Mouse (Mus musculus) midbrain, postnatal 0 days (tissue): ENCODE data around the gene Clgn. TPM values are rescaled to one million over a fixed set of nuclear protein-coding genes. Genes with fewer than 3 reads are reported as not detected.

Experiments
- ATAC-seq: fragments of 200-750 bp; cut with Nextera tagmentation; 2 replicates; pipeline ENCODE4 v1.8.0; 2017; ENCODE audit warnings: moderate number of reproducible peaks, mild to moderate bottlenecking, moderate TSS enrichment, moderate library complexity; ENCODE audit not compliant: low FRiP score
- DNase-seq: peaks from one replicate; pipeline ENCODE4 v3.0.0-alpha.2; 2015; ENCODE audit warnings: low spot score
- H3K27ac ChIP-seq: fragments of 300-500 bp; sonication (generic); 2 replicates; pipeline ENCODE4 v1.5.1; 2014; ENCODE audit warnings: low read depth, mild to moderate bottlenecking, low read length, mixed read lengths
- H3K27me3 ChIP-seq: fragments of 300-500 bp; sonication (generic); 2 replicates; pipeline ENCODE4 v1.6.1; 2014; ENCODE audit warnings: low read length, control low read depth, mixed read lengths; ENCODE audit not compliant: insufficient read depth
- H3K36me3 ChIP-seq: fragments of 300-500 bp; sonication (generic); 2 replicates; pipeline ENCODE4 v1.6.1; 2014; ENCODE audit warnings: low read length, control low read depth, mixed read lengths; ENCODE audit not compliant: insufficient read depth
- H3K4me1 ChIP-seq: fragments of 300-500 bp; sonication (generic); 2 replicates; pipeline ENCODE4 v1.6.1; 2014; ENCODE audit warnings: mild to moderate bottlenecking, control low read depth, antibody characterized with exemption, low read length, mixed read lengths; ENCODE audit not compliant: insufficient read depth
- H3K4me2 ChIP-seq: fragments of 300-500 bp; sonication (generic); 2 replicates; pipeline ENCODE4 v1.6.1; 2014; ENCODE audit warnings: low read depth, mild to moderate bottlenecking, low read length, mixed read lengths; ENCODE audit not compliant: poor library complexity, severe bottlenecking
- H3K4me3 ChIP-seq: fragments of 300-500 bp; sonication (generic); 2 replicates; pipeline ENCODE4 v1.5.1; 2014; ENCODE audit warnings: low read depth, mild to moderate bottlenecking, low read length, moderate library complexity
- H3K9ac ChIP-seq: fragments of 300-500 bp; sonication (generic); replicated peaks from 2 replicates; pipeline ENCODE4 v1.6.1; 2014; ENCODE audit warnings: mild to moderate bottlenecking, low read length, moderate library complexity, mixed read lengths; ENCODE audit not compliant: poor library complexity, severe bottlenecking
- H3K9me3 ChIP-seq: fragments of 300-500 bp; sonication (generic); 2 replicates; pipeline ENCODE4 v1.6.1; 2016; ENCODE audit warnings: low read length, control low read depth
- CTCF ChIP-seq: IDR thresholded peaks from 2 replicates; pipeline ENCODE4 v1.5.1; 2016; ENCODE audit warnings: antibody characterized with exemption, mild to moderate bottlenecking
- WGBS: fragments of 180-500 bp; shearing (Covaris S2); extraction: QIAGEN DNeasy Blood & Tissue Kit; methylation state at CpG from one replicate; pipeline ENCODE4 v1.1.7; 2014; 5-methylcytosine and 5-hydroxymethylcytosine counted together
- polyA plus RNA-seq: library from polyadenylated mRNA; unstranded; fragments of >200 nt; fragmentation: Nextera tagmentation; extraction: Ambion mirVana; gene quantifications from 2 replicates; pipeline ENCODE4 v1.2.1, GENCODE M21; 2015
- total RNA-seq: library from RNA; depleted of rRNA; stranded (reverse); fragments of >200 nt; gene quantifications from 2 replicates; pipeline ENCODE4 v1.2.3, GENCODE M21; 2014

Clgn gene
- total and polyA plus RNA-seq, 2 experiments from 2014 or later: 5.6 to 11.4 TPM

- ATAC-seq (no peak), DNase-seq (no peak)
- no peak overlapping the region for H3K4me3 ChIP-seq
- H3K4me1 ChIP-seq: no peaks in the 10 kb centered on the region
- no peak overlapping the region for H3K4me2 ChIP-seq
- H3K27me3 ChIP-seq: no peaks in the 10 kb centered on the region
- H3K27ac ChIP-seq: no peak overlapping the region
- H3K9me3 ChIP-seq: no peaks in the 10 kb centered on the region
- H3K36me3 ChIP-seq: no peaks in the 10 kb centered on the region
- H3K9ac ChIP-seq: no peak overlapping the region
- TF ChIP-seq CTCF: no peak
These were observed 12.4 kb upstream of the Clgn start for GRCm38 (mm10) chr8:83377231-83377630.

- Histone ChIP-seq H3K27me3 (no peaks in the 10 kb centered on the region), H3K4me2 (no peak overlapping the region), H3K4me1 (no peaks in the 10 kb centered on the region), H3K27ac (no peak overlapping the region), H3K9me3 (no peaks in the 10 kb centered on the region), H3K36me3 (no peaks in the 10 kb centered on the region), H3K9ac (no peak overlapping the region), H3K4me3 (no peak overlapping the region)
- DNase-seq (no peak), ATAC-seq (no peak)
- 74% methylated on average over 4 of the region's 4 CpGs for WGBS
- no peak for TF ChIP-seq CTCF
These were observed 9.5 kb upstream of the Clgn start for GRCm38 (mm10) chr8:83380141-83380540.

GRCm38 (mm10) chr8:83381016-83381415, 8.7 kb upstream of the Clgn start:
- H3K9ac ChIP-seq: no peak overlapping the region
- H3K9me3 ChIP-seq: no peaks in the 10 kb centered on the region
- WGBS: 86% methylated on average over 2 of the region's 2 CpGs
- H3K4me3 ChIP-seq: no peak overlapping the region
- no peak overlapping the region for H3K4me2 ChIP-seq
- H3K27me3 ChIP-seq: no peaks in the 10 kb centered on the region
- ATAC-seq: no peak
- H3K36me3 ChIP-seq: no peaks in the 10 kb centered on the region
- no peak for TF ChIP-seq CTCF
- no peaks in the 10 kb centered on the region for H3K4me1 ChIP-seq
- no peak overlapping the region for H3K27ac ChIP-seq
- no peak for DNase-seq

GRCm38 (mm10) chr8:83382850-83383249, 6.8 kb upstream of the Clgn start:
- 40% methylated on average over 2 of the region's 2 CpGs for WGBS
- ATAC-seq: no peak
- no peak for TF ChIP-seq CTCF

GRCm38 (mm10) chr8:83390006-83390701, 487 bp downstream of the Clgn start:
- Histone ChIP-seq H3K9ac (peak overlapping the region; percentile 80), H3K36me3 (no peaks in the 10 kb centered on the region), H3K4me3 (peak overlapping the region; percentile 85), H3K9me3 (no peaks in the 10 kb centered on the region), H3K4me1 (peaks cover 4% of the 10 kb centered on the region; the same call in 1 of the 2 replicates), H3K4me2 (peak overlapping the region; percentile 87), H3K27me3 (no peaks in the 10 kb centered on the region), H3K27ac (0 out of 2 replicates have a peak overlapping the region, but pooled peaks have one; percentile 12)
- ATAC-seq (peak; percentile 74), DNase-seq (peak; percentile 2)
- no peak for TF ChIP-seq CTCF
- WGBS: 7% methylated on average over 14 of the region's 14 CpGs

More at GRCm38 (mm10) chr8:83382850-83383249, 6.8 kb upstream of the Clgn start:
- DNase-seq: no peak
- no peaks in the 10 kb centered on the region for H3K36me3 ChIP-seq
- no peak overlapping the region for H3K4me3 ChIP-seq
- H3K4me2 ChIP-seq: no peak overlapping the region
- no peak overlapping the region for H3K9ac ChIP-seq
- H3K4me1 ChIP-seq: no peaks in the 10 kb centered on the region
- no peaks in the 10 kb centered on the region for H3K9me3 ChIP-seq
- no peak overlapping the region for H3K27ac ChIP-seq
- no peaks in the 10 kb centered on the region for H3K27me3 ChIP-seq

DNA sequence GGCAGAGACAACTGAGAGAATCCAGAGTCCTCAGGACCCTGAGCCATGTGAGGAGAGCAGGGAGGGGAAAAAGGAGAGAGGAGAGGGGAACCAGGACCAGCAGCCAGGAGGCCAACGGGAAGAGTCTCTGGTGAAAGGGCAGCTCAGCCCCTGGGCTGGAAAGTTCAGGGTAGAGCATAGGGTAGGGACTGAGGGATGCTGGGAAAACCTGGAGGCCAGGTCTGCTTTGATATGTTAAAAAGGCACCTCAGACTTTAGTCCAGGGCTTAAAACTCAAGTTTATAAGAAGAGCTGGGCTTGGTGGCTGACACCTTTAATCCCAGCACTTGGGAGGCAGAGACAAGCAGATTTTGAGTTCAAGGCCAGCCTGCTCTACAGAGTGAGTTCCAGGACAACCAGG, 2.9 kb downstream of the Clgn start:
- Histone ChIP-seq H3K27ac (no peak overlapping the region), H3K4me2 (no peak overlapping the region), H3K27me3 (no peaks in the 10 kb centered on the region), H3K9me3 (no peaks in the 10 kb centered on the region), H3K9ac (no peak overlapping the region), H3K4me1 (peaks cover 4% of the 10 kb centered on the region; the same call in 1 of the 2 replicates), H3K4me3 (no peak overlapping the region), H3K36me3 (no peaks in the 10 kb centered on the region)
- WGBS: 63% methylated on average over 1 of the region's 1 CpGs
- no peak for DNase-seq
- ATAC-seq: no peak
- TF ChIP-seq CTCF: no peak
